Mouse (Mus musculus): ENCODE results near the gene Foxj2. TPM values are rescaled to one million over a fixed set of nuclear protein-coding genes. Genes with fewer than 3 reads are reported as not detected.

Gene Foxj2
- total and polyA plus RNA-seq, 2 experiments from 2014 or later = 6.9 to 20.1 TPM

DNA sequence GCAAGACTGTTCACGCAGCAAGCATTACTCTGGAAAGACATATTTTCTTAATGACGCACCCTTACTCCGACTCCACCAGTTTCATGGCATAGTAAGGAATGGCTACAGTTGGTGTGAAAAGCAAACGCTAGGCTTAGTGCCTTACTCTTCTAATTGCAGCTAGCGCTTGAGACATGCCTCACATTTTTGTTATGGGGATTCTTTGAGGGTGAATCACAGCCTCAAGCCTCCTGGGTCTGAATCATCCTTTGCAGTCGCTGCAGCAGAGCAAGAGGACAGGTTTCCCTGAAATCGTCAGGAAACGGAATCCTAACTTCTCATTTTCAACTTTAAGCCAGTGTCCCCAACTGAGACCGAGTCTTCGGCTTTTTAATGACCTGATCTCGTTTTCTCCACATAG is 50.1 kb downstream of the Foxj2 start:
- H3K4me3 ChIP-seq (ENCODE audit: low read length) = no peak overlapping the region
- no peaks in the 10 kb centered on the region for H3K36me3 ChIP-seq (ENCODE audit: insufficient read depth, low read length)
- no peak overlapping the region for H3K9ac ChIP-seq (replicated peaks; ENCODE audit: low read length)
- no peak overlapping the region for H3K4me2 ChIP-seq (ENCODE audit: low read depth, low read length)
- ATAC-seq (no peak), DNase-seq (ENCODE audit: low spot score) (no peak)
- H3K9me3 ChIP-seq (ENCODE audit: low read length) = no peaks in the 10 kb centered on the region
- WGBS = 89% methylated on average over 11 of the region's 11 CpGs
- no peaks in the 10 kb centered on the region for H3K27me3 ChIP-seq (ENCODE audit: insufficient read depth, low read length)
- H3K27ac ChIP-seq = no peak overlapping the region
- no peak for TF ChIP-seq CTCF (IDR thresholded peaks at IDR 0.05; ENCODE audit: low read depth)
- no peaks in the 10 kb centered on the region for H3K4me1 ChIP-seq (ENCODE audit: insufficient read depth, low read length)

DNA sequence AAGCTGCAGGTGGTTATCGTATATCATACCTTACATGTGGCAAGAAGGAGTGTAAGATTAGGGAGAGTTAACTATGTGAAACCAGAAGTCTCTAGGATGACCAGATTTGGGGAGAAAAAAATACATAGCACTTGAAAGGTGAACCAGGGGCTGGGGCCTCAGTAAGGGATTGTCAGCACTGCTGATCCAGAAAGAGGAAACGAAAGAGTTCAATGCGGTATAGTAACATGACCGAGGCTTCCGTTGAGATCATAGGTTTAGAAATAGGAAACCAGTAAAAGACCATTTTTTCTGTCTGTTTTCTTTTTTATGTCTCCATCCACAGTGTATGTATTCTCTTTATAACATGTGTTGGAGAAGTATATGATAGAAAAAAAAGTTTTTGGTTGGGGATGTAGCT is 53.1 kb downstream of the Foxj2 start:
- H3K4me1 ChIP-seq (ENCODE audit: insufficient read depth, low read length) = 0 out of 2 replicates have a peak, but pooled peaks cover 5% of the 10 kb centered on the region
- no peaks in the 10 kb centered on the region for H3K9me3 ChIP-seq (ENCODE audit: low read length)
- H3K36me3 ChIP-seq (ENCODE audit: insufficient read depth, low read length) = no peaks in the 10 kb centered on the region
- H3K27me3 ChIP-seq (ENCODE audit: insufficient read depth, low read length) = no peaks in the 10 kb centered on the region
- 93% methylated on average over 5 of the region's 5 CpGs for WGBS
- no peak overlapping the region for H3K4me2 ChIP-seq (ENCODE audit: low read depth, low read length)
- no peak overlapping the region for H3K27ac ChIP-seq
- DNase-seq (ENCODE audit: low spot score) (no peak), ATAC-seq (no peak)
- H3K4me3 ChIP-seq (ENCODE audit: low read length) = no peak overlapping the region
- no peak overlapping the region for H3K9ac ChIP-seq (replicated peaks; ENCODE audit: low read length)
- no peak for TF ChIP-seq CTCF (IDR thresholded peaks at IDR 0.05; ENCODE audit: low read depth)

DNA sequence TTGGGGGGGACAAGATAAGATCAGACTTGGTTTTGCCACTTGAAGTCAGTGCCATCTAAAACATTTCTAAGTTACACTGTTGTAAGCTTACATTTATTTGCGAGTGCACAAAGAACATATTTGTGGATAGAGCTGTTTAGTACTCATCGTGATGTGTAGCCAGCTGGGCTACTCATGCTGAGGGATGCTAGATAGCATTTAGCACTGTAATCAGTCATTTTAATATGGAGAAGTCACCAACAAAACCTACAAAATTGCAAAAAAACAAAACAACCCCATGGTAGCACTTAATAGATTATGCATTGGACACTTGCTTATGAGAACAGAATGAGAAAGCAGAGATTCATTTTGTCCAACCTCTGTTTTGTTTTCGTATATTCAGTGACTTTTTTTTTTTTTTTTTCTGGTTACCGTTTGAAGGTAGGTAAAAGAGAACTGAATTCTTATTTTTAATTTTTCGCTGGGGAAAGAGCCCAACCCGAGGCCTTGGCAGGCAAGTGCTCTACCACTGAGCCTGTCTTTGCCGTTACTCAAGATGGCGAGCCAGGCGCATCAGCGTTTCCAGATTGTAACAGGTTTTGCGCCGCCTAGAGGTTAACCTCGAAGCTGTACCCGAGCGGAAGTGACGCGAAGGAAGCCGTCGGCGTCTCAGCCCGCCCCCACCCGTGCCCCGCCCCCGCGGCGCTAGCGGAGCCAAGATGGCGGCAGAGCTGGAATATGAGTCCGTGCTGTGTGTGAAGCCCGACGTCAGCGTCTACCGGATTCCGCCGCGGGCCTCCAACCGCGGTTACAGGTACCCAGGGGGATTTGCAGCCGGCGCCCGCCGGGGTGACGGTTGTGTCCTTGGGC is 54.4 kb downstream of the Foxj2 start, which contains the start of gene Necap1:
Gene Necap1 (plus strand): TSS at position 604 of the 849 bp plus-strand sequence.
- peak; percentile 87 for TF ChIP-seq CTCF (IDR thresholded peaks at IDR 0.05; ENCODE audit: low read depth)
- H3K9me3 ChIP-seq (ENCODE audit: low read length) = no peaks in the 10 kb centered on the region
- H3K4me3 ChIP-seq (ENCODE audit: low read length) = peak within 1 kb of the TSS; percentile 93
- peak within 1 kb of the TSS; percentile 94 for H3K27ac ChIP-seq
- H3K4me1 ChIP-seq (ENCODE audit: insufficient read depth, low read length) = 0 out of 2 replicates have a peak, but pooled peaks cover 5% of the 10 kb centered on the region
- H3K27me3 ChIP-seq (ENCODE audit: insufficient read depth, low read length) = no peaks in the 10 kb centered on the region
- peaks cover 7% of the 10 kb centered on the region; the same call in 1 of the 2 replicates for H3K36me3 ChIP-seq (ENCODE audit: insufficient read depth, low read length)
- peak; percentile 98 for ATAC-seq
- H3K9ac ChIP-seq (replicated peaks; ENCODE audit: low read length) = peak within 1 kb of the TSS; percentile 96
- H3K4me2 ChIP-seq (ENCODE audit: low read depth, low read length) = peak within 1 kb of the TSS; percentile 61
- DNase-seq (ENCODE audit: low spot score) = peak; percentile 100
- 7% methylated on average over 43 of the region's 43 CpGs for WGBS

DNA sequence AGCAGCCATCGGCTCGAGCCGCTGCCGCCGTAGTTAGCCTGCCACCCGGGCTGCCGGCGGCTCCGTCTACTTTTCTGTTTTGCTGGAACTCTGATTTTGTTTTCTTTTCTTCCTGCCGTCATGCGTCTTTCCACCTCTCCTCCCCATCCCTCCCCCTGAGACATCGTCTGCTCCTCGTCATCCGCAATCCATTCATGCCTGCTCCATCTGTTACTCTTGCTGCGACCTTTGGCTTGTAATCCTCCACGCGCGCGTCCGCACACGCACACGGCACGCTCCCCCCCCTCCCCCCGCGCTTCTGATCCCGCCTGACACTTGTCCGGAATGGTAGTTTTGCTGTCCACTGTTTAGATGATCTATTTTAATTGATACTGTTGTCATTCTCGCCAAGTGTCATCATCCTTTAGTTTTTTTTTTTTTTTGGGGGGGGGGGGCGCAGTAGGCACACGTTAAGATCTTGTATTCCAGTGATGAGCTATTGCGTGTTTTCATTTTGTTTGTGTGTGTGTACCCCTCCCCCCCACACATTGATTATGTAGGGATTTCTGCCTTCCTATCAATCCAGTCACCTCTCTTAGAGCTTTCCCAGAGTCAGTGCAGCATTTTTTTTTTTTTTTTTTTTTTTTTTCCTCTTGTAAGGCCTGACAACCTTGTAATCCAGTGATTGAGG is 55.1 kb downstream of the Foxj2 start:
- H3K4me3 ChIP-seq (ENCODE audit: low read length) = peak overlapping the region; percentile 93
- H3K4me1 ChIP-seq (ENCODE audit: insufficient read depth, low read length) = 0 out of 2 replicates have a peak, but pooled peaks cover 5% of the 10 kb centered on the region
- DNase-seq (ENCODE audit: low spot score) (peak; percentile 76), ATAC-seq (peak; percentile 84)
- H3K9me3 ChIP-seq (ENCODE audit: low read length) = no peaks in the 10 kb centered on the region
- no peaks in the 10 kb centered on the region for H3K27me3 ChIP-seq (ENCODE audit: insufficient read depth, low read length)
- H3K9ac ChIP-seq (replicated peaks; ENCODE audit: low read length) = peak overlapping the region; percentile 96
- under 1% methylated on average over 31 of the region's 31 CpGs for WGBS
- peak overlapping the region; percentile 94 for H3K27ac ChIP-seq
- peak overlapping the region; percentile 61 for H3K4me2 ChIP-seq (ENCODE audit: low read depth, low read length)
- peaks cover 12% of the 10 kb centered on the region; the same call in 1 of the 2 replicates for H3K36me3 ChIP-seq (ENCODE audit: insufficient read depth, low read length)
- TF ChIP-seq CTCF (IDR thresholded peaks at IDR 0.05; ENCODE audit: low read depth) = no peak

DNA sequence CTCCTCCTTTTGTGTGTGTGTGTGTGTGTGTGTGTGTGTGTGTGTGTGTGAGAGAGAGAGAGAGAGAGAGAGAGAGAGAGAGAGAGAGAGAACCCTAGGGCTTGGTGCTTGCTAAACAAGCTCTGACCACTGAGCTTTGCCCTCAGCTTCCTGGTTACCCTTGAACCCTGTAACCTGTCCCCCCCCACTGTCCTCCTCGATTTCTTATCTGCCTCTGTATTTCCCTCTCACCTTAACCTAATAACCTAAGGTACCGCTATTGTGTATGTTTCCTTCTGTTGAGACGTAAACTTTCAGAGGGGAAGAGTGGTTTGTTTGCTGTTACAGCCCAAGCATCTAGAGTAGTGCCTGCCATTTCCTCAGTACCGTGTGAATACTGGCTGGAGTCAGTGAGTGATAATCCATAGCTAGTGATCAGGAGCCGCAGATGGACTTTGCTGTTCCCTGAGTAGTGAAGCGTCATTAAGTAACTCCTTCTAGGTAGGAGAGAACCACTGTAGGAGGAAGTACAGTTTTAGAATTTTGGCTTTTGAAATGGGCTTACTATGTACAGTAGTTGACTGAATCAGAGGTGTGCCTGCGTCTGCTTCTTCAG is 59.5 kb downstream of the Foxj2 start:
- DNase-seq (ENCODE audit: low spot score) = no peak
- H3K27me3 ChIP-seq (ENCODE audit: insufficient read depth, low read length) = no peaks in the 10 kb centered on the region
- H3K9me3 ChIP-seq (ENCODE audit: low read length) = no peaks in the 10 kb centered on the region
- peaks cover 50% of the 10 kb centered on the region for H3K36me3 ChIP-seq (ENCODE audit: insufficient read depth, low read length)
- no peak overlapping the region for H3K4me3 ChIP-seq (ENCODE audit: low read length)
- H3K4me2 ChIP-seq (ENCODE audit: low read depth, low read length) = no peak overlapping the region
- H3K27ac ChIP-seq = no peak overlapping the region
- 0 out of 2 replicates have a peak, but pooled peaks cover 5% of the 10 kb centered on the region for H3K4me1 ChIP-seq (ENCODE audit: insufficient read depth, low read length)
- WGBS = 93% methylated on average over 7 of the region's 7 CpGs
- ATAC-seq = no peak
- no peak for TF ChIP-seq CTCF (IDR thresholded peaks at IDR 0.05; ENCODE audit: low read depth)
- no peak overlapping the region for H3K9ac ChIP-seq (replicated peaks; ENCODE audit: low read length)

DNA sequence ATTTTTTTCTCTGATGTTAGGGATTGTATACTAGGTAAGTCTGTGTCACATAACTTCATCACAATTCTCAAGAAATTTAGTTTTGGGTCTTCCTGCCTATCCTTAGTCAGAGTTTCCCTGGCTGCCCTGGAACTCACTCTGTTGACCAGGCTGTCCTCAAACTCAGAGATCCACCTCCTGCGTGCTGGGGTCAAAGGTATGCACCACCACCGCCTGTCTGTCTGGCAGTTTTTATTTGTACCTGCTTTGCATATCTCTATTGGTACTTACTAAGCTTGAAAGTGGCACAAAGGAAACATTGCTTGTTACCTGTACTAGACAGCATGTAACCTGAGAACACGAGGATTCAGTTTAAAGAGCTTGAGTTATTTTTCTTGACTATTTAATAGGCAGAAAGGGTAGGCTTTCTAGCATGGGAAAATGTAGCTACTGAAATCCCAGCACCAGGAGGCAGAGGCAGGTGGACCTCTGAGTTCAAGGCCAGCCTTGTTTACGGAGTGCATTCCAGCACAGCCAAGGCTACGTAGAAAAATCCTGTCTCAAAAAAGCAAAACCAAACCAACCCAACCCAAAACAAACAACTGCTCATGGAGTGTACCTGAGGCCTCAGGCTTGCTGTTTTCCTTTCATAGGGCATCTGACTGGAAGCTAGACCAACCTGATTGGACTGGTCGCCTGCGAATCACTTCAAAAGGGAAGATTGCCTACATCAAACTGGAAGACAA is 60.2 kb downstream of the Foxj2 start:
- Histone ChIP-seq H3K9me3 (ENCODE audit: low read length) (no peaks in the 10 kb centered on the region), H3K27me3 (ENCODE audit: insufficient read depth, low read length) (no peaks in the 10 kb centered on the region), H3K36me3 (ENCODE audit: insufficient read depth, low read length) (peaks cover 56% of the 10 kb centered on the region), H3K9ac (replicated peaks; ENCODE audit: low read length) (no peak overlapping the region), H3K27ac (no peak overlapping the region), H3K4me2 (ENCODE audit: low read depth, low read length) (no peak overlapping the region), H3K4me3 (ENCODE audit: low read length) (no peak overlapping the region), H3K4me1 (ENCODE audit: insufficient read depth, low read length) (0 out of 2 replicates have a peak, but pooled peaks cover 5% of the 10 kb centered on the region)
- ATAC-seq (no peak), DNase-seq (ENCODE audit: low spot score) (no peak)
- TF ChIP-seq CTCF (IDR thresholded peaks at IDR 0.05; ENCODE audit: low read depth) = no peak
- 90% methylated on average over 7 of the region's 7 CpGs for WGBS

Measured in hindbrain, postnatal 0 days (tissue).